Mouse (Mus musculus): ENCODE data around the gene D16Ertd472e. TPM values are rescaled to one million over a fixed set of nuclear protein-coding genes. Genes with fewer than 3 reads are reported as not detected.
"Not testable (repeated sequence)": the region's sequence is repeated elsewhere in the genome, so short reads cannot be mapped to it uniquely, and the experiment has no call there.

Gene D16Ertd472e
- polyA plus RNA-seq, 1 experiment, result 6.4 TPM

DNA sequence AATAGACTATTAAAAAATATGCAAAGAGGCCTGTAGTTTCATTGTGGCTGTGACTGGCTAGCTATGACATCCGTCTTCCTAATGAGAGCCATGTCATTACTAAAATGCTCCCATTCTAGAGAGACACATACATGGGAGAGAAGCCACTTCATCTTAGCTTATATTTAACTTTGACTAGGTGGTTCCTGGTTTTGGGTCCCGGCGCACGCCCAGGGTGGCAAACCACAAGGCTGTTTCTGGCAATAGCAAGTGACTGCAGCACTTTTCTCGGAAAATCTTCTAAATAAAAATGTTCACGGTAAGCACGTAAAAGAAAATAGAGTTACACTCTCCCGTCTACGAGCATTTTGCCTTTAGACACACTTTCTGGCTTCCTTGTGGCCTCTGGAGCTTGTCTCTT, 74.0 kb downstream of the D16Ertd472e start:
- no peak for TF ChIP-seq POLR2A (IDR thresholded peaks at IDR 0.05; ENCODE audit: low read depth, low read length)
- no peak for TF ChIP-seq CTCF (IDR thresholded peaks at IDR 0.05; ENCODE audit: extremely low read depth, insufficient read depth, insufficient read length, insufficient replicate concordance)
- WGBS, result 24% methylated on average over 9 of the region's 9 CpGs
- no peak for DNase-seq (ENCODE audit: low read depth in 1 of 2, low spot score in 2 of 2)
- H3K27ac ChIP-seq (ENCODE audit: insufficient read depth, low read length), result no peak overlapping the region
- H3K4me1 ChIP-seq (ENCODE audit: control insufficient read depth, insufficient read depth, insufficient read length), result no peaks in the 10 kb centered on the region
- H3K27me3 ChIP-seq (ENCODE audit: control insufficient read depth, insufficient read depth, low read length), result no peaks in the 10 kb centered on the region
- H3K4me3 ChIP-seq (ENCODE audit: extremely low read depth, insufficient read depth, insufficient read length), result no peak overlapping the region
- H3K36me3 ChIP-seq (ENCODE audit: control insufficient read depth, insufficient read depth, low read length), result no peaks in the 10 kb centered on the region

DNA sequence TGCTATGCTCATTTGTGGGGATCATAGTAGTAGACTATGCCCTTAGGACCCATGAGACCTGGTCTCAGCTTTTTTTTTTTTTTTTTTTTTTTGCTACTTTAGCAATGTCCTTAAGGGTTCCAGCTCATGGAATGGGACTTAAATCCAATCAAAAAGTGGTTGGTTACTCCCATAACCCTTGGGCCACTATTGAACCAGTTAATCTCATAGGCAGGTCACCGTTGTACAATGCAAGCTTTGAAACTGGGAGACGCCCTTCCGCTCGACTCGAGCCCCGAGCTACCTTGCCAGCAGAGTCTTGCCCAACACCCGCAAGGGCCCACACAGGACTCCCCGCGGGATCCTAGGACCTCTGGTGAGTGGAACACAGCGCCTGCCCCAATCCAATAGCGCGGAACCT, 83.8 kb downstream of the D16Ertd472e start:
- not testable (repeated sequence) for H3K27ac ChIP-seq (ENCODE audit: insufficient read depth, low read length); H3K4me1 ChIP-seq (ENCODE audit: control insufficient read depth, insufficient read depth, insufficient read length); H3K36me3 ChIP-seq (ENCODE audit: control insufficient read depth, insufficient read depth, low read length); H3K4me3 ChIP-seq (ENCODE audit: extremely low read depth, insufficient read depth, insufficient read length); DNase-seq (ENCODE audit: low read depth in 1 of 2, low spot score in 2 of 2); H3K27me3 ChIP-seq (ENCODE audit: control insufficient read depth, insufficient read depth, low read length)
- 97% methylated on average over 12 of the region's 12 CpGs for WGBS

DNA sequence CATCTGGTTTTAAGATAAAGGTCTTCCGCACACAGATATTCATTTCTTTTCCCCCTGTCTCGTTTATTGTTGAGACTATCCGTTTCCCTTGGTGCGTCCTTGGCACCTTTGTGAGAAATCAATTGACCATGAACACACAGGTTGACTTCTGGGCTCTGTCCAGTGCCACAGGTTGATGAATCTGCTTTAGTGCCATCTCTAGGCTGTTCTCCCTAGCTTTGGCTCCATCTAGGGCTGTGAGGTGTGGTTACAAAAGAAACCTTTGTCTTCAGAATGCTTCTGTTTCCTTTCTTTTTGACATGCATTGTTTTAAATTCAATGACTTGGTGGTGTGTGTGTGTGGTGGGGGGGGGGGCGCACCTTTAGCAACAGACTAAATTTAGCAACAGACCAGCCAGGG, 85.7 kb downstream of the D16Ertd472e start:
- Histone ChIP-seq H3K36me3 (ENCODE audit: control insufficient read depth, insufficient read depth, low read length) (no peaks in the 10 kb centered on the region), H3K27ac (ENCODE audit: insufficient read depth, low read length) (no peak overlapping the region), H3K27me3 (ENCODE audit: control insufficient read depth, insufficient read depth, low read length) (no peaks in the 10 kb centered on the region), H3K4me3 (ENCODE audit: extremely low read depth, insufficient read depth, insufficient read length) (no peak overlapping the region), H3K4me1 (ENCODE audit: control insufficient read depth, insufficient read depth, insufficient read length) (peaks cover 2% of the 10 kb centered on the region; the same call in 1 of the 2 replicates)
- TF ChIP-seq POLR2A (IDR thresholded peaks at IDR 0.05; ENCODE audit: low read depth, low read length) (no peak), CTCF (IDR thresholded peaks at IDR 0.05; ENCODE audit: extremely low read depth, insufficient read depth, insufficient read length, insufficient replicate concordance) (no peak)
- no peak for DNase-seq (ENCODE audit: low read depth in 1 of 2, low spot score in 2 of 2)
- WGBS, result 51% methylated on average over 5 of the region's 5 CpGs

Other genes starting within 250 kb of the D16Ertd472e start
- 1.6 TPM in 2 replicates for gene Btg3, start 199.5 kb downstream of the D16Ertd472e start, polyA plus RNA-seq (2012; rRNA removed)

Measured in spleen, adult 2 months (tissue).